Mouse (Mus musculus) hindbrain, embryonic 14.5 days (tissue): Measurements from ENCODE around the gene Tspan7. TPM values are rescaled to one million over a fixed set of nuclear protein-coding genes. Genes with fewer than 3 reads are reported as not detected.

Experiments
- ATAC-seq: fragments of 200-750 bp; cut with Nextera tagmentation; 2 replicates; pipeline ENCODE4 v1.8.0; 2017; ENCODE audit warnings: moderate number of reproducible peaks, mild to moderate bottlenecking, moderate TSS enrichment, moderate library complexity; ENCODE audit not compliant: low FRiP score
- DNase-seq: peaks from one replicate; pipeline ENCODE4 v3.0.0-alpha.2; 2015; ENCODE audit warnings: low spot score
- H3K27ac ChIP-seq: fragments of 300-500 bp; sonication (generic); 2 replicates; pipeline ENCODE4 v1.5.1; 2014; ENCODE audit warnings: mild to moderate bottlenecking, moderate library complexity
- H3K27me3 ChIP-seq: fragments of 300-500 bp; sonication (generic); 2 replicates; pipeline ENCODE4 v1.6.1; 2014; ENCODE audit warnings: mild to moderate bottlenecking, low read length, mixed read lengths; ENCODE audit not compliant: control insufficient read depth, insufficient read depth
- H3K36me3 ChIP-seq: fragments of 300-500 bp; sonication (generic); replicated peaks from 2 replicates; pipeline ENCODE4 v1.6.1; 2014; ENCODE audit not compliant: control insufficient read depth, insufficient read depth
- H3K4me1 ChIP-seq: fragments of 300-500 bp; sonication (generic); replicated peaks from 2 replicates; pipeline ENCODE4 v1.6.1; 2014; ENCODE audit warnings: antibody characterized with exemption, low read length, mixed read lengths; ENCODE audit not compliant: control insufficient read depth, insufficient read depth
- H3K4me2 ChIP-seq: fragments of 300-500 bp; sonication (generic); replicated peaks from 2 replicates; pipeline ENCODE4 v1.6.1; 2014; ENCODE audit warnings: mild to moderate bottlenecking, moderate library complexity
- H3K4me3 ChIP-seq: fragments of 300-500 bp; sonication (generic); replicated peaks from 2 replicates; pipeline ENCODE4 v1.5.1; 2014; ENCODE audit warnings: mild to moderate bottlenecking, low read length
- H3K9ac ChIP-seq: fragments of 300-500 bp; sonication (generic); 2 replicates; pipeline ENCODE4 v1.6.1; 2014
- H3K9me3 ChIP-seq: fragments of 300-500 bp; sonication (generic); 2 replicates; pipeline ENCODE4 v1.6.1; 2016; ENCODE audit warnings: low read length; ENCODE audit not compliant: control insufficient read depth
- WGBS: fragments of 180-500 bp; shearing (Covaris S2); extraction: QIAGEN DNeasy Blood & Tissue Kit; methylation state at CpG from one replicate; pipeline ENCODE4 v1.1.7; 2014; 5-methylcytosine and 5-hydroxymethylcytosine counted together
- polyA plus RNA-seq: library from polyadenylated mRNA; unstranded; fragments of >200 nt; fragmentation: Nextera tagmentation; extraction: Ambion mirVana; gene quantifications from 2 replicates; pipeline ENCODE4 v1.2.1, GENCODE M21; 2014

Gene Tspan7
- polyA plus RNA-seq, 1 experiment from 2014 or later = 430 TPM

GRCm38 (mm10) chrX:10576349-10576748, 91.4 kb downstream of the Tspan7 start:
- no peak for DNase-seq

GRCm38 (mm10) chrX:10577356-10577755, 92.4 kb downstream of the Tspan7 start:
- no peak overlapping the region for H3K27ac ChIP-seq
- no peak overlapping the region for H3K9ac ChIP-seq
- H3K4me2 ChIP-seq = no peak overlapping the region
- H3K4me1 ChIP-seq = peaks cover 3% of the 10 kb centered on the region
- H3K36me3 ChIP-seq = no peaks in the 10 kb centered on the region
- 9% methylated on average over 1 of the region's 1 CpGs for WGBS
- no peak overlapping the region for H3K4me3 ChIP-seq
- DNase-seq = peak; percentile 72
- peak; percentile 34; the same call in 1 of the 2 replicates for ATAC-seq
- no peaks in the 10 kb centered on the region for H3K27me3 ChIP-seq
- H3K9me3 ChIP-seq = no peaks in the 10 kb centered on the region

More at GRCm38 (mm10) chrX:10576349-10576748, 91.4 kb downstream of the Tspan7 start:
- Histone ChIP-seq H3K27ac (no peak overlapping the region), H3K4me1 (peaks cover 3% of the 10 kb centered on the region), H3K4me3 (no peak overlapping the region), H3K9me3 (no peaks in the 10 kb centered on the region), H3K27me3 (no peaks in the 10 kb centered on the region), H3K36me3 (no peaks in the 10 kb centered on the region), H3K9ac (no peak overlapping the region), H3K4me2 (no peak overlapping the region)
- ATAC-seq = no peak
- WGBS = 81% methylated on average over 4 of the region's 4 CpGs

GRCm38 (mm10) chrX:10582731-10583130, 97.8 kb downstream of the Tspan7 start:
- no peak overlapping the region for H3K4me3 ChIP-seq
- WGBS = 87% methylated on average over 4 of the region's 4 CpGs
- no peak overlapping the region for H3K27ac ChIP-seq
- DNase-seq (no peak), ATAC-seq (no peak)
- H3K4me2 ChIP-seq = no peak overlapping the region
- H3K9me3 ChIP-seq = no peaks in the 10 kb centered on the region
- H3K9ac ChIP-seq = no peak overlapping the region
- no peaks in the 10 kb centered on the region for H3K27me3 ChIP-seq
- no peaks in the 10 kb centered on the region for H3K4me1 ChIP-seq
- no peaks in the 10 kb centered on the region for H3K36me3 ChIP-seq

- Histone ChIP-seq H3K27ac (no peak overlapping the region), H3K4me3 (no peak overlapping the region), H3K27me3 (no peaks in the 10 kb centered on the region), H3K9ac (no peak overlapping the region), H3K9me3 (no peaks in the 10 kb centered on the region), H3K4me1 (no peaks in the 10 kb centered on the region), H3K36me3 (0 out of 2 replicates have a peak, but pooled peaks cover 4% of the 10 kb centered on the region), H3K4me2 (no peak overlapping the region)
- ATAC-seq (no peak), DNase-seq (no peak)
- 65% methylated on average over 3 of the region's 3 CpGs for WGBS
Measured at GRCm38 (mm10) chrX:10592244-10592643, 107.3 kb downstream of the Tspan7 start.

- no peak for DNase-seq
- no peak overlapping the region for H3K27ac ChIP-seq
- no peak overlapping the region for H3K4me2 ChIP-seq
- no peaks in the 10 kb centered on the region for H3K9me3 ChIP-seq
- no peak for ATAC-seq
- 0 out of 2 replicates have a peak, but pooled peaks cover 4% of the 10 kb centered on the region for H3K36me3 ChIP-seq
- H3K4me3 ChIP-seq = no peak overlapping the region
- H3K27me3 ChIP-seq = no peaks in the 10 kb centered on the region
- H3K4me1 ChIP-seq = no peaks in the 10 kb centered on the region
- no peak overlapping the region for H3K9ac ChIP-seq
- WGBS = 98% methylated on average over 7 of the region's 7 CpGs
Measured at GRCm38 (mm10) chrX:10593561-10593960, 108.6 kb downstream of the Tspan7 start.

- Histone ChIP-seq H3K27ac (no peak overlapping the region), H3K36me3 (no peaks in the 10 kb centered on the region), H3K4me1 (no peaks in the 10 kb centered on the region), H3K9ac (no peak overlapping the region), H3K4me2 (no peak overlapping the region), H3K4me3 (no peak overlapping the region), H3K27me3 (no peaks in the 10 kb centered on the region; the same call in 1 of the 2 replicates), H3K9me3 (no peaks in the 10 kb centered on the region)
- no peak for ATAC-seq
- WGBS = 13% methylated on average over 5 of the region's 5 CpGs
- DNase-seq = peak; percentile 58
Measured at GRCm38 (mm10) chrX:10617119-10617518, 132.2 kb downstream of the Tspan7 start.

GRCm38 (mm10) chrX:10641062-10641461, 156.1 kb downstream of the Tspan7 start:
- no peaks in the 10 kb centered on the region for H3K27me3 ChIP-seq
- H3K36me3 ChIP-seq = no peaks in the 10 kb centered on the region
- H3K27ac ChIP-seq = no peak overlapping the region
- no peak for ATAC-seq
- DNase-seq = no peak
- no peaks in the 10 kb centered on the region for H3K4me1 ChIP-seq
- no peak overlapping the region for H3K4me3 ChIP-seq
- H3K9me3 ChIP-seq = no peaks in the 10 kb centered on the region
- no peak overlapping the region for H3K9ac ChIP-seq
- no peak overlapping the region for H3K4me2 ChIP-seq

Other genes with a start within 250 kb of the Tspan7 start
- not detected in 2 replicates for gene Otc, start 232.9 kb upstream of the Tspan7 start, polyA plus RNA-seq
- gene Mid1ip1, start 229.9 kb downstream of the Tspan7 start, polyA plus RNA-seq = 88.2 and 91.3 TPM in 2 replicates